Mouse (Mus musculus) thymus, adult 2 months (tissue): ENCODE data around the gene Clmp.

Source experiments
- CTCF ChIP-seq: fragments of 200-500 bp; IDR thresholded peaks from 2 replicates; pipeline ENCODE4 v1.5.1; 2012; ENCODE audit warnings: mild to moderate bottlenecking, control low read depth, low read length, moderate library complexity, borderline replicate concordance; ENCODE audit not compliant: control insufficient read depth, poor library complexity, insufficient read depth; ENCODE audit errors: extremely low read depth
- POLR2A ChIP-seq: fragments of 200-500 bp; IDR thresholded peaks from 2 replicates; pipeline ENCODE4 v1.6.1; 2012; ENCODE audit warnings: mild to moderate bottlenecking, low read length, control low read depth, moderate library complexity; ENCODE audit not compliant: control insufficient read depth, poor library complexity, insufficient read depth; ENCODE audit errors: extremely low read depth

GRCm38 (mm10) chr9:40783641-40784373, 98.0 kb downstream of the Clmp start:
- TF ChIP-seq CTCF (no peak), POLR2A (no peak)
